Mouse (Mus musculus) lung, postnatal 4 days (tissue): Measurements from ENCODE around the gene Olfr610.
"Not testable (repeated sequence)": the region's sequence is repeated elsewhere in the genome, so short reads cannot be mapped to it uniquely, and the experiment has no call there.

Experiments used
- DNase-seq, 2 experiments: peaks; one replicate each; pipeline ENCODE4 v3.0.0; 2021

Olfr610 gene

DNA sequence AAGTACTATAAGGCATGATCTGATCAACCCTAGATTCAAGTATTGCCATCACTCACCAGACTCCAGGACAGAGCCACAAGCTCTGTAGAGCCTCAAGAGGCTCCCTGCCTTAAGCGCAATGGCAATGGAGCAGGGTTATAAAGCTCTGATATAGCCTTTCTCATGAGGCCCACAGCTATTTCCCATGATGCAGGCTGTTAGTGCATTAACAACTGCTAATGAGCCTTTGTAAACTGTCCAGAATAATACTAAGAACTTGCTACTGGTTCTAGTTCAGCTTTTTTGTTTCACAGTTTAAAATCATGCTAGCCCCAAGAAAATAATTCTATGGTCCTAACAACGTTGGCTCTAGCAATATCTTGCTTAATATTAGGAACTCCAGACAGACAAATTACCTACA lies at the start of gene Olfr610:
Olfr610 (minus strand) TSS at position 101 of the 400 bp plus-strand sequence.
- no peak for DNase-seq

DNA sequence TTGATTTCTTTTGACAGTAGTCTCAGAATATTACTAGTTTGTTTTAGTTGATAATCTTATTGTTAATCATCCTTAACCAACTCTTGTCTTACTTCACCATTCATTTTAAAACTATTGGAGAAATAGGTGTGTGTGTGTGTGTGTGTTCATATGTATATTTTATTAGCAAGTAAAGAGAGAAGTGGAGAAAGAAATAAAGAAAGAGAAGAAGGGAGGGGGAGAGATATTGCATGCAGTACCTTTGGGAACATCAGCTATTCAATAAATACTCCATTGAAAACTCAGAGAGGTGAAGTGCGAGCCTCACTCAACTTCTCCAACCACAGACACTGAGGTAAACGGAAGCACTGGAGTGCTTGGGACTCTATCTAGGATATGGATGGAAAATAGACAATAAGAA lies 43.9 kb upstream of the Olfr610 start, which contains the start of gene Olfr615:
Olfr615 (plus strand) TSS at position 301 of the 400 bp plus-strand sequence.
- no peak for DNase-seq

DNA sequence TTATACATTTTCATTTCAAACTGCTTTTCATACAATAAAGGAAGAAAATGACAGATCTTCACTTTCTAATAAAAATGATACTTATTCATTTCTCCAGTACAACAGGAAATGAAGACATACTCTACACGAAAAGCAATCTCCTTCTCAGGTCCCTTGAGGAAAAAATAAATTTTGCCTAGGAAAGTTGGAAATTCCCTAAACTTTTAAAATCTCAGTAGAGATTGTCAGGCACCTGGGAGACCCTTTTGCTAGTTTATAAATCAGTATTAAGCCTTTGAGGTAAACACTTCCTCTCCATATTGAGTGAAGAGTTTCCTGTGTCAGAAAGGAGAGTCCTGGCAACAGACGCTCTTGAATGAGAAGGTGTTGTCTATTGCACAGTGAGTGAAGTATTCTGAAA lies 35.9 kb upstream of the Olfr610 start, which contains the start of gene Olfr613:
Olfr613 (plus strand) TSS at position 301 of the 400 bp plus-strand sequence.
- no peak for DNase-seq

DNA sequence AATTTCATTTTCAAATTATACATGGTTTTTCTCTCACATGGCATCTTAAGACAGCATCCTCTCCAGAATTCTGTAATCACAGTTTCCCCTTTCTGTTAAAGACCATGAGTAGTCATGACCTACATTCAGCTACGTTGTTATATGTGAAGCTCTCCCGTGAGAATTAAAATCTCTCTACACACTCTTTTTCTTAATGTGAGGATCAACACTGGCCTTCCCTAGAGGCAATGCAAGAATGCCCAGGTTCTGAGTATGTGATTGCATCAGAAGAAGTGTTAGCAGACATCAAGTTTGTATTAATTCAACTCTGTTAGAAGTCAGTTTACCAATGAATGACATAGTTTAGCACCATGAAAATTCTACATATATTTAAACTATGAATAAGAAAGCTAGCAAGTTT lies 30.7 kb upstream of the Olfr610 start, which contains the start of gene Olfr612:
Olfr612 (minus strand) TSS at position 101 of the 400 bp plus-strand sequence.
- not testable (repeated sequence) for DNase-seq

DNA sequence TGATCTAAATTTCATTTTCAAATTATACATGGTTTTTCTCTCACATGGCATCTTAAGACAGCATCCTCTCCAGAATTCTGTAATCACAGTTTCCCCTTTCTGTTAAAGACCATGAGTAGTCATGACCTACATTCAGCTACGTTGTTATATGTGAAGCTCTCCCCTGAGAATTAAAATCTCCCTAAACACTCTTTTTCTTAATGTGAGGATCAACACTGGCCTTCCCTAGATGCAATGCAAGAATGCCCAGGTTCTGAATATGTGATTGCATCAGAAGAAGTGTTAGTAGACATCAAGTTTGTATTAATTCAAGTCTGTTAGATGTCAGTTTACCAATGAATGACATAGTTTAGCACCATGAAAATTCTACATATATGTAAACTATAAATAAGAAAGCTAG lies 8.8 kb upstream of the Olfr610 start, which contains the start of gene Olfr611:
Olfr611 (minus strand) TSS at position 101 of the 400 bp plus-strand sequence.
- not testable (repeated sequence) for DNase-seq

DNA sequence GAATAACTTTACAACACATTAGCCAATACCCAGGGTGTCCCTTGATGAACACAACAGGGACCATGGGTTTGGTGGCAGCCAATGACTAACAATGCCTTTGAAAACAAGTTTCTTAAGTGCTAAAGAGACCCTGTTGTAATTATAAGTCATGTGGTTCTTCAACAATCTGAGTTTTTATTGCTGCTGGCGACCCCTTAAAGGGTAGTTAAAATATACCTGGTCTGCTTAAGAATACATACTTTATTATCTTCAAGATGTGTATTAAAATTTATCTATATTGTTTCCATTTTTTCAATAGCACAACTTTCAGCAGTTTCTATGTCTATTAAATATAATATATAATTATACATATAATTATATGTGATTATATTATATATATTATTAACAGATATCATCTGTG lies 14.0 kb downstream of the Olfr610 start, which contains the start of gene Olfr609:
Olfr609 (minus strand) TSS at position 101 of the 400 bp plus-strand sequence.
- DNase-seq: no peak

DNA sequence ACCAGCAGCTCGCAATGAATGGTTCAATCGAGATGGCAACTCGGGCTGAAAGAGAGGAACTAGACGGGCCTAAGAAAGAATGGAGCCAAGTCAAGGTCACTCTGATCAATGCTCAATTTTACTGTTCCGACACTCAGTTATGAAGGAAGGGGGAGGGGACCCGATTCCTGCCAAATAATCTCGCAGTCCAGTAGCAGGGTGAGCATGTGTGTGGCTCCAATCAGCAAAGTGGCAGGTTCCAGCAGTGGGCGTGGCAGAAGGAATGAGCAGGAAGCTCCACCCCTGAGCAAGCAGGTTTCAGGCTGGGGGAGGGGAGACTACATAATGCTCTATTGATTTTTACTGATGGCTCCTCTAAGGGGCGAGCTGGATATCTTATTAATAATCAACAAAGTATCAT lies 34.8 kb downstream of the Olfr610 start:
- not testable (repeated sequence) for DNase-seq

DNA sequence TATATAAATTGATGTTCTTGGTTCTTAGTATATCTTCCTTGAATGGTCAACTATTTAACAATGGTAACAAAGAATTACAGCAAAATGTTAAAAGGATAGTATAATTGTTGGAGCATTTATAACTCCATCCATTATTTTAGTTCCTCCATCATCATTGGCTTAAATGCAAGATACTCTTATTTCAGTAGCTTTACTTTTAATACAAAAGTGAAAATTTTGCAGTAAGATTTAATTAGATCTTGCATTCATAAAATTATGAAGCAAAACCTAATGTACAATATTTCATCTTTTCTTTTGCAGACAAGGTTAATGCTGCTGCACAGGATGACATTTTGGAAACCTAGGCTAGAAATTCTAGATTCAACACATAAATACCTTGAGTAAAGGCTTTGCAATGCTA lies 42.3 kb downstream of the Olfr610 start, which contains the start of gene Olfr608:
Olfr608 (plus strand) TSS at position 301 of the 400 bp plus-strand sequence.
- DNase-seq: no peak

DNA sequence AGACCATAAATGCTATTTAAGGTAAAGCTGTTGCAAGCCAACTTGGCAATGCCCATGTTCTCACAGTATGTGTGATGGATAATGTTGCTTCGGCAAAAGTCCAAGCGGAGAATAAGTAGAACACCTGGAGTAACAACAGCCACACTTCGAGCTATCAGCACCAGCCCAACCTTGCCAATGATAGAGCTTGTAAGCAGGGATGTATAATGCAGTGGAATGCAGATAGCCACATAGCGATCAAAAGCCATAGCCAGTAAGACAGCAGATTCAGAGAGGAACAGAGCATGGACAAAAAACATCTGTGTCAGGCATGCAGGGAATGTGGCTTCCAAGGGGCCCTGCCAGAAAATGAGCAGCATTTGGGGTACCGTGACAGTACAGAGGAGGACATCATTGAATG lies 51.3 kb downstream of the Olfr610 start:
- DNase-seq: no peak
